Comparison of ENCODE assay signal across 18 mouse cellular contexts in genomic region chr19:42837591-42837990, GRCm38 (mm10). TPM values are rescaled to one million over a fixed set of nuclear protein-coding genes. Genes with fewer than 3 reads are reported as not detected.
DNase-seq lines count a peak whose midpoint lies in the region; ATAC-seq and TF ChIP-seq lines count a peak whose summit lies in the region.
"Had no signal": no experiment of that assay in that cellular context is flagged by ENCODE, and none has a peak within 500 bp of the region (broad histone marks: within the 10 kb centered on the region; RNA-seq: fewer than 3 reads in every experiment).

No protein-coding gene starts in this region.

- H3K4me2 ChIP-seq in embryonic facial prominence, embryonic 14.5 days (ENCODE audit: low read depth, low read length) = no peak overlapping the region
- H3K4me2 ChIP-seq in lung, postnatal 0 days (replicated peaks; ENCODE audit: low read depth, low read length) = no peak overlapping the region
- H3K4me2 ChIP-seq: hindbrain, embryonic 15.5 days; liver, embryonic 12.5 days had no signal

- H3K4me1 ChIP-seq in embryonic facial prominence, embryonic 14.5 days (ENCODE audit: control insufficient read depth, insufficient read depth, low read length) = no peaks in the 10 kb centered on the region; the same call in 1 of the 2 replicates
- no peaks in the 10 kb centered on the region for H3K4me1 ChIP-seq in embryonic facial prominence, embryonic 10.5 days
- H3K4me1 ChIP-seq in lung, postnatal 0 days (ENCODE audit: insufficient read depth, low read depth, low read length) = no peaks in the 10 kb centered on the region
- H3K4me1 ChIP-seq in lung, adult 2 months (ENCODE audit: control insufficient read depth, insufficient read depth, low read length) = no peaks in the 10 kb centered on the region
- H3K4me1 ChIP-seq: hindbrain, embryonic 15.5 days; liver, embryonic 12.5 days had no signal

- 71% methylated on average over 10 of the region's 10 CpGs for WGBS in embryonic facial prominence, embryonic 14.5 days
- 93% methylated on average over 10 of the region's 10 CpGs for WGBS in embryonic facial prominence, embryonic 10.5 days
- WGBS in lung, postnatal 0 days = 49% methylated on average over 10 of the region's 10 CpGs
- WGBS in lung, adult 2 months = 58% methylated on average over 10 of the region's 10 CpGs

- no peaks in the 10 kb centered on the region for H3K27me3 ChIP-seq in embryonic facial prominence, embryonic 14.5 days (replicated peaks; ENCODE audit: control insufficient read depth, insufficient read depth, low read length)
- H3K27me3 ChIP-seq in embryonic facial prominence, embryonic 10.5 days (replicated peaks; ENCODE audit: low read depth, poor library complexity, severe bottlenecking) = no peaks in the 10 kb centered on the region
- H3K27me3 ChIP-seq in lung, postnatal 0 days (replicated peaks; ENCODE audit: insufficient read depth, low read length) = no peaks in the 10 kb centered on the region
- H3K27me3 ChIP-seq: CH12.LX; hindbrain, embryonic 15.5 days; liver, embryonic 12.5 days had no signal

- TF ChIP-seq CTCF in lung, postnatal 0 days (IDR thresholded peaks at IDR 0.05) = no peak
- no peak for TF ChIP-seq CTCF in lung, adult 2 months (IDR thresholded peaks at IDR 0.05; ENCODE audit: insufficient read depth, low read length)

- no peak for ATAC-seq in embryonic facial prominence, embryonic 14.5 days (ENCODE audit: low read depth)
- no peak for ATAC-seq in lung, postnatal 0 days
- peak; percentile 63 for ATAC-seq in megakaryocyte progenitor cell, adult 5-6 weeks (replicated peaks; ENCODE audit: poor library complexity)
- ATAC-seq: forebrain, embryonic 14.5 days; liver, embryonic 12.5 days had no signal

- no peak for TF ChIP-seq EP300 in lung, postnatal 0 days (IDR thresholded peaks at IDR 0.05)

- no peaks in the 10 kb centered on the region for H3K36me3 ChIP-seq in embryonic facial prominence, embryonic 14.5 days (ENCODE audit: control insufficient read depth, insufficient read depth, low read length)
- no peaks in the 10 kb centered on the region for H3K36me3 ChIP-seq in embryonic facial prominence, embryonic 10.5 days (replicated peaks)
- H3K36me3 ChIP-seq in lung, postnatal 0 days (ENCODE audit: insufficient read depth, low read length) = no peaks in the 10 kb centered on the region
- H3K36me3 ChIP-seq: hindbrain, embryonic 15.5 days; liver, embryonic 12.5 days had no signal

- peak; percentile 31 for DNase-seq in embryonic facial prominence, embryonic 14.5 days (ENCODE audit: low spot score)
- no peak for DNase-seq in embryonic facial prominence, embryonic 10.5 days (ENCODE audit: low spot score)
- peak; percentile 17 for DNase-seq in lung, postnatal 0 days (ENCODE audit: low spot score)
- no peak for DNase-seq in lung, adult 2 months
- peak; percentile 4 for DNase-seq in cerebellum, adult 9-10 months
- DNase-seq in thymus, postnatal 25 days = no peak
- DNase-seq: adrenal gland, postnatal 10 days; embryo, embryonic 11 days; heart, postnatal 10 days; kidney, adult 11 months; layer of hippocampus, postnatal 36 days; right cerebral cortex, adult 18-20 months had no signal

- no peak overlapping the region for H3K4me3 ChIP-seq in embryonic facial prominence, embryonic 14.5 days (ENCODE audit: low read depth, low read length)
- H3K4me3 ChIP-seq in embryonic facial prominence, embryonic 10.5 days = no peak overlapping the region
- no peak overlapping the region for H3K4me3 ChIP-seq in lung, postnatal 0 days (ENCODE audit: low read depth, low read length)
- no peak overlapping the region for H3K4me3 ChIP-seq in lung, adult 2 months (replicated peaks; ENCODE audit: extremely low read depth, low read depth, low read length)
- H3K4me3 ChIP-seq: hindbrain, embryonic 15.5 days; liver, embryonic 12.5 days had no signal

- no peaks in the 10 kb centered on the region for H3K9me3 ChIP-seq in embryonic facial prominence, embryonic 14.5 days (ENCODE audit: control insufficient read depth, low read length)
- no peaks in the 10 kb centered on the region for H3K9me3 ChIP-seq in embryonic facial prominence, embryonic 10.5 days
- no peaks in the 10 kb centered on the region for H3K9me3 ChIP-seq in lung, postnatal 0 days (ENCODE audit: low read length)
- H3K9me3 ChIP-seq: hindbrain, embryonic 15.5 days; liver, embryonic 12.5 days had no signal

- H3K9ac ChIP-seq in embryonic facial prominence, embryonic 14.5 days (ENCODE audit: low read depth, low read length) = no peak overlapping the region
- no peak overlapping the region for H3K9ac ChIP-seq in lung, postnatal 0 days (replicated peaks; ENCODE audit: low read depth)
- H3K9ac ChIP-seq: hindbrain, embryonic 15.5 days; liver, embryonic 12.5 days had no signal

- H3K27ac ChIP-seq in embryonic facial prominence, embryonic 14.5 days (replicated peaks; ENCODE audit: low read depth, low read length) = no peak overlapping the region
- no peak overlapping the region for H3K27ac ChIP-seq in embryonic facial prominence, embryonic 10.5 days (replicated peaks)
- H3K27ac ChIP-seq in lung, postnatal 0 days (ENCODE audit: low read length) = no peak overlapping the region
- H3K27ac ChIP-seq: hindbrain, embryonic 15.5 days; kidney, postnatal 0 days; liver, embryonic 12.5 days had no signal

- no peak for TF ChIP-seq POLR2A in lung, adult 2 months (IDR thresholded peaks at IDR 0.05; ENCODE audit: borderline replicate concordance, extremely low read depth, low read depth, low read length)

RNA-seq across cellular contexts. Expression of gene Hps1, which starts 57.8 kb away (rescaled TPM):
- polyA plus RNA-seq in embryonic facial prominence, embryonic 14.5 days (2014; fragmentation: Nextera tagmentation; extraction: Ambion mirVana) = 10.7 and 14.5 TPM in 2 replicates
- polyA plus RNA-seq in embryonic facial prominence, embryonic 10.5 days (2016; fragmentation: Nextera tagmentation; extraction: Ambion mirVana) = 20.0 and 21.2 TPM in 2 replicates
- 8.0 and 8.8 TPM in 2 replicates for polyA plus RNA-seq in lung, postnatal 0 days (2015; fragmentation: Nextera tagmentation; extraction: Ambion mirVana)
- 16.6 and 18.9 TPM in 2 replicates for polyA plus RNA-seq in lung, adult 2 months (2012; rRNA removed)
- total RNA-seq in megakaryocyte progenitor cell, adult 5-6 weeks (2015) = 15.1 and 15.6 TPM in 2 replicates
- 21.4 and 40.8 TPM in 2 replicates for total RNA-seq in megakaryocyte progenitor cell, adult 5-6 weeks (2017)

Comparison
In these comparisons a context has a peak if more than half of its experiments do, and no peak if none do; other contexts are left out.
1. DNase-seq: peak in embryonic facial prominence, embryonic 14.5 days (single experiment), lung, postnatal 0 days (single experiment) and cerebellum, adult 9-10 months (single experiment); none in embryonic facial prominence, embryonic 10.5 days (single experiment), lung, adult 2 months (single experiment) and thymus, postnatal 25 days (single experiment).